Mouse (Mus musculus): ENCODE data around the gene Atp4a.

DNA sequence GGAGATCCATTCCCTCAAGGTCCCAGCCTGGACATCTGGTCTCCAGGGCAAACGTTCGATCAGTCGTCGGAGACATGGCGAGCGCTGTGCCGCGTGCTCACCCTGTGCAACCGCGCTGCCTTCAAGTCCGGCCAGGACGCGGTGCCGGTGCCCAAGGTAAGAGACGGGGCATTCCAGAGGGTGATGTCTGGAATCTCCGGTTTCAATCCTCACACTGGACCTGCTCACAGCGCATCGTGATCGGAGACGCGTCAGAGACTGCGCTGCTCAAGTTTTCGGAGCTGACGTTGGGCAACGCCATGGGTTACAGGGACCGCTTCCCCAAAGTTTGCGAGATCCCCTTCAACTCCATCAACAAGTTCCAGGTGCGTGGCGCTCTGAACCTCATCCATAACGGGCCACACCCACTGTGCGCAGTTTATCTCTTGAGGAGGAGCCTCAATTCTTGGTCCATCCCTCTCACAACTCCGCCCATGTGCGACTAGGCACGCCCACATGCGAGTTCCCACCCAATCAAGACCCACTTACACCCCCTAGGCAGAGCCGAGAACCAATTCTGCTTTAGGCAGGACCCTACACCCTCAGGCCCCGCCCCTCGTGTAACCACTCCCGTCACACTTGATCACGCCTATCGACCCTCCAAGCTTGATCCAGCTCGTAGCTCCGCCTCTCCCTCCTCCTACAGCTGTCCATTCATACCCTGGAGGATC is 5.2 kb downstream of the Atp4a start:
- TF ChIP-seq GATA1 (IDR thresholded peaks at IDR 0.05; ENCODE audit: low read length) (no peak), TAL1 (IDR thresholded peaks at IDR 0.05; ENCODE audit: low read length) (no peak)
